Mouse (Mus musculus): ENCODE measurements around the gene Ppp1r14d. TPM values are rescaled to one million over a fixed set of nuclear protein-coding genes. Genes with fewer than 3 reads are reported as not detected.

The Ppp1r14d gene
- polyA plus RNA-seq, 1 experiment from 2014 or later, result 3.9 TPM

GRCm38 (mm10) chr2:119190969-119191368, 38.7 kb downstream of the Ppp1r14d start:
- 80% methylated on average over 5 of the region's 5 CpGs for WGBS
- no peak overlapping the region for H3K4me3 ChIP-seq (ENCODE audit: low read depth, low read length)

DNA sequence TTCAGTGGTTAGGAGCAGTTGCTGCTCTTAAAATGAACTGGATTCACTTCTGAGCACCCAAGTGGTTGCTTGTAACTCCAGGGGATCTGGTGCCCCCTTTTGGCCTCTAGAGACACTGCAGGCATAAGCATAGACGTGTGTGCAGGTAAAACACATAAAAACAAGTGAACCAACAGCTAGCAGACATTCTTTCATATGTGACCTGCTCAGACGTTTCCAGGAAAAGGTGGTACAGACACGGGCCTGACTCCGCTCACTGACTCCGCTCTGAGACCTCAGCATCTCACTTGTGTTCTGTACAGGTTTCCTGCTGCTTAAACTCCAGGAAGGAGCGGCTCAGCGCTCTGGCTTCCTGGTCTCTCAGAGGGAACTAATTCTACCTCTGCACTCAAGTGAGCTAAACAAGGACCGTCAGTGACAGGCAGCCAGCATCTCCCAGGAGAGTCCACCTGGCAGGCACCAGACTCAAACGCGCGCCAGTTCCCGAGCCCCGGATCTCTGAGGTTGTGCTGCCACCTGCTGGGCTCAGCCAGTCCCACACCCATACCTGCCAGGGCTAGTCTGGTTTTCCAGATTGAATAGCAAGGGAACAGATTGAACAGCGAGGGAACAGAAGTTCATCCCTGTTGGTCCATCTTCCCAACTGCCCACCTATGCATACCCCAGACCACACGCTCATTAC, 40.5 kb downstream of the Ppp1r14d start:
- no peak overlapping the region for H3K9ac ChIP-seq (ENCODE audit: low read length)

More at GRCm38 (mm10) chr2:119190969-119191368, 38.7 kb downstream of the Ppp1r14d start:
- no peak overlapping the region for H3K4me2 ChIP-seq (ENCODE audit: low read length)
- ATAC-seq (replicated peaks; ENCODE audit: low FRiP score, low TSS enrichment, low read depth), result no peak
- peaks cover 3% of the 10 kb centered on the region; the same call in 1 of the 2 replicates for H3K4me1 ChIP-seq (replicated peaks; ENCODE audit: control insufficient read depth, insufficient read depth, low read length)
- no peak overlapping the region for H3K27ac ChIP-seq (ENCODE audit: low read depth)
- no peak overlapping the region for H3K9ac ChIP-seq (ENCODE audit: low read length)
- no peaks in the 10 kb centered on the region for H3K36me3 ChIP-seq (ENCODE audit: control insufficient read depth, insufficient read depth, low read length)
- H3K9me3 ChIP-seq (ENCODE audit: control insufficient read depth, low read length), result no peaks in the 10 kb centered on the region
- no peaks in the 10 kb centered on the region for H3K27me3 ChIP-seq (replicated peaks; ENCODE audit: control insufficient read depth, insufficient read depth, low read length)
- no peak for DNase-seq (ENCODE audit: low spot score)

DNA sequence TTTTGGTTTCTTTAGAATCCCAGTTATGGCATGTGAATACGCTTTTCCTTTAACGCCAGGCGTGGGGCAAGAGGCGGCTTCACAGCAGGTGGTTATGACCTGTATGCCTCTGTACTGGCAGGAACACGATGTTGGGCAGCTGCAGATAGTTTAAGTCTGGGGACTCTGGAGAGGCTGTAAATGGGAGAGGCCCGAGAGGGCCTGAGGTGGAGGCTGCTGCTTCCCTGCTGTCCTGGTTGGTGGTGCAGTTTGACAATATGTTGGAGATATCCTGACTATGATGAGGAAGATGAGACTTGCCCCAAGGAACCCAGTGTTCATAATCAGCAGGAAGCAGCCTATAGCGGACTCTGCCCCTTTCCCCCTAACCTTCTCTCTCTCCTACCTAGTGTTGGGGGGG, 46.8 kb downstream of the Ppp1r14d start:
- Histone ChIP-seq H3K4me3 (ENCODE audit: low read depth, low read length) (no peak overlapping the region), H3K27me3 (replicated peaks; ENCODE audit: control insufficient read depth, insufficient read depth, low read length) (no peaks in the 10 kb centered on the region), H3K27ac (ENCODE audit: low read depth) (no peak overlapping the region), H3K4me2 (ENCODE audit: low read length) (no peak overlapping the region), H3K4me1 (replicated peaks; ENCODE audit: control insufficient read depth, insufficient read depth, low read length) (no peaks in the 10 kb centered on the region), H3K9ac (ENCODE audit: low read length) (no peak overlapping the region), H3K9me3 (ENCODE audit: control insufficient read depth, low read length) (no peaks in the 10 kb centered on the region), H3K36me3 (ENCODE audit: control insufficient read depth, insufficient read depth, low read length) (peaks cover 39% of the 10 kb centered on the region)
- DNase-seq (ENCODE audit: low spot score) (no peak), ATAC-seq (replicated peaks; ENCODE audit: low FRiP score, low TSS enrichment, low read depth) (no peak)
- 86% methylated on average over 7 of the region's 7 CpGs for WGBS

More for the DNA sequence above, 40.5 kb downstream of the Ppp1r14d start:
- Histone ChIP-seq H3K4me1 (replicated peaks; ENCODE audit: control insufficient read depth, insufficient read depth, low read length) (peaks cover 3% of the 10 kb centered on the region; the same call in 1 of the 2 replicates), H3K36me3 (ENCODE audit: control insufficient read depth, insufficient read depth, low read length) (peaks cover 6% of the 10 kb centered on the region), H3K4me3 (ENCODE audit: low read depth, low read length) (peak overlapping the region; percentile 23), H3K27ac (ENCODE audit: low read depth) (no peak overlapping the region), H3K27me3 (replicated peaks; ENCODE audit: control insufficient read depth, insufficient read depth, low read length) (no peaks in the 10 kb centered on the region), H3K4me2 (ENCODE audit: low read length) (peak overlapping the region; percentile 63), H3K9me3 (ENCODE audit: control insufficient read depth, low read length) (no peaks in the 10 kb centered on the region)
- WGBS, result 6% methylated on average over 15 of the region's 15 CpGs
- DNase-seq (ENCODE audit: low spot score), result peak; percentile 98
- peak; percentile 84 for ATAC-seq (replicated peaks; ENCODE audit: low FRiP score, low TSS enrichment, low read depth)

DNA sequence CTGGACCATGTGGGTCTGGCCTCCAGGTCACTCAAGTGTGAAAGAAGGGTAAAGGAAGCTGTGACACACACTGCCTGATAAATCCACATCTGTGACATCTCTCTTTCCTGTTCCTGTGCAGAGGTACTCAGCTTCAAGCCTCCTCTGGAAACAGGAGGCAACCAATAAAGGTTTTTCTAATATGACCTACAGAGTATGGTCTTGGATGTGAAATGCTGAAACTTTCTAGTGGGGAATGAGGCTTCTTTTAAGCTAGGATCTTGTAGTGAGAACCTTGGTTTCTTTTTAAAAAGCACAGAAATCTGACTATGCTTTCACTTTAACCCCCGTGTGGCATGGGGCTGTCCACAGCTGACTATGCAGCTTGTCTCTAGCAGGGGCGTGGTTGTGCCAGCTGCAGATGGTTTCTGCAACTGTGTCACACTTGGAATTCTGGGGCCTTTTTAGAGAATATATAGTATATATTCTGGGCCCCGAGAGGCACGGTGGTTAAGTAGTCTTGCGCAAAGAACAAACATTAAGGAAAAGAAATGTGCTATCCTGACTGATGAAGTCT, 52.2 kb downstream of the Ppp1r14d start:
- ATAC-seq (replicated peaks; ENCODE audit: low FRiP score, low TSS enrichment, low read depth) (no peak), DNase-seq (ENCODE audit: low spot score) (no peak)
- Histone ChIP-seq H3K9ac (ENCODE audit: low read length) (no peak overlapping the region), H3K4me3 (ENCODE audit: low read depth, low read length) (no peak overlapping the region), H3K4me1 (replicated peaks; ENCODE audit: control insufficient read depth, insufficient read depth, low read length) (peaks cover 13% of the 10 kb centered on the region), H3K27ac (ENCODE audit: low read depth) (no peak overlapping the region), H3K4me2 (ENCODE audit: low read length) (no peak overlapping the region), H3K9me3 (ENCODE audit: control insufficient read depth, low read length) (no peaks in the 10 kb centered on the region), H3K27me3 (replicated peaks; ENCODE audit: control insufficient read depth, insufficient read depth, low read length) (no peaks in the 10 kb centered on the region), H3K36me3 (ENCODE audit: control insufficient read depth, insufficient read depth, low read length) (peaks cover 31% of the 10 kb centered on the region)
- 87% methylated on average over 5 of the region's 5 CpGs for WGBS

- Histone ChIP-seq H3K27ac (ENCODE audit: low read depth) (no peak overlapping the region), H3K9me3 (ENCODE audit: control insufficient read depth, low read length) (no peaks in the 10 kb centered on the region), H3K4me3 (ENCODE audit: low read depth, low read length) (no peak overlapping the region), H3K4me1 (replicated peaks; ENCODE audit: control insufficient read depth, insufficient read depth, low read length) (peaks cover 13% of the 10 kb centered on the region), H3K9ac (ENCODE audit: low read length) (no peak overlapping the region), H3K27me3 (replicated peaks; ENCODE audit: control insufficient read depth, insufficient read depth, low read length) (no peaks in the 10 kb centered on the region), H3K4me2 (ENCODE audit: low read length) (no peak overlapping the region), H3K36me3 (ENCODE audit: control insufficient read depth, insufficient read depth, low read length) (peaks cover 31% of the 10 kb centered on the region)
- WGBS, result 57% methylated on average over 3 of the region's 3 CpGs
- ATAC-seq (replicated peaks; ENCODE audit: low FRiP score, low TSS enrichment, low read depth), result no peak
- DNase-seq (ENCODE audit: low spot score), result no peak
Measured at GRCm38 (mm10) chr2:119176761-119177160, 52.9 kb downstream of the Ppp1r14d start.

DNA sequence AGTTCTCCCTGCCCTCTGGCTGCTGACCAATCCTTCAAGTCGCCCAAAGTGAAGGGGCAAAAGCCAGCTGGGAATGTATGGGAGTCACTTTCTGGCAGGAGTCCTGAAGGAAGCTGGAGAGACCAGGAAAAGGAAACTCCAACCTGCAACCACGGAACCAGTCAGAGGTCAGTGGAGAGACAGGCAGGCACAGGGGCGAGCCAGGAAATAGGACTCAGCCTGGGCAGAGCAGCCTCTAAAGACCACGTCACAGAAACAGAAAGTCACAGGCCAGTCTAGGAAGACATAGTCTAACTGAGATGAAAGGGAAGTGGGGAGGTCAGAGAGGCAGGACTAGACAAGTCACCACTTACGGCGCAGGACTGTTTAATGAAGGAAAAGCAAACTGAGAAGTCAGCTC, 54.1 kb downstream of the Ppp1r14d start:
- Histone ChIP-seq H3K4me2 (ENCODE audit: low read length) (no peak overlapping the region), H3K9ac (ENCODE audit: low read length) (no peak overlapping the region), H3K27ac (ENCODE audit: low read depth) (no peak overlapping the region), H3K9me3 (ENCODE audit: control insufficient read depth, low read length) (no peaks in the 10 kb centered on the region), H3K4me3 (ENCODE audit: low read depth, low read length) (no peak overlapping the region), H3K4me1 (replicated peaks; ENCODE audit: control insufficient read depth, insufficient read depth, low read length) (peaks cover 13% of the 10 kb centered on the region), H3K27me3 (replicated peaks; ENCODE audit: control insufficient read depth, insufficient read depth, low read length) (no peaks in the 10 kb centered on the region), H3K36me3 (ENCODE audit: control insufficient read depth, insufficient read depth, low read length) (peaks cover 27% of the 10 kb centered on the region)
- DNase-seq (ENCODE audit: low spot score) (no peak), ATAC-seq (replicated peaks; ENCODE audit: low FRiP score, low TSS enrichment, low read depth) (no peak)
- WGBS, result 63% methylated on average over 6 of the region's 6 CpGs

- DNase-seq (ENCODE audit: low spot score) (no peak), ATAC-seq (replicated peaks; ENCODE audit: low FRiP score, low TSS enrichment, low read depth) (no peak)
- Histone ChIP-seq H3K27me3 (replicated peaks; ENCODE audit: control insufficient read depth, insufficient read depth, low read length) (no peaks in the 10 kb centered on the region), H3K4me2 (ENCODE audit: low read length) (no peak overlapping the region), H3K9ac (ENCODE audit: low read length) (no peak overlapping the region), H3K4me3 (ENCODE audit: low read depth, low read length) (no peak overlapping the region), H3K36me3 (ENCODE audit: control insufficient read depth, insufficient read depth, low read length) (peaks cover 19% of the 10 kb centered on the region), H3K9me3 (ENCODE audit: control insufficient read depth, low read length) (no peaks in the 10 kb centered on the region), H3K4me1 (replicated peaks; ENCODE audit: control insufficient read depth, insufficient read depth, low read length) (peaks cover 13% of the 10 kb centered on the region), H3K27ac (ENCODE audit: low read depth) (no peak overlapping the region)
- WGBS, result 63% methylated on average over 14 of the region's 14 CpGs
Measured at GRCm38 (mm10) chr2:119174866-119175265, 54.8 kb downstream of the Ppp1r14d start.

DNA sequence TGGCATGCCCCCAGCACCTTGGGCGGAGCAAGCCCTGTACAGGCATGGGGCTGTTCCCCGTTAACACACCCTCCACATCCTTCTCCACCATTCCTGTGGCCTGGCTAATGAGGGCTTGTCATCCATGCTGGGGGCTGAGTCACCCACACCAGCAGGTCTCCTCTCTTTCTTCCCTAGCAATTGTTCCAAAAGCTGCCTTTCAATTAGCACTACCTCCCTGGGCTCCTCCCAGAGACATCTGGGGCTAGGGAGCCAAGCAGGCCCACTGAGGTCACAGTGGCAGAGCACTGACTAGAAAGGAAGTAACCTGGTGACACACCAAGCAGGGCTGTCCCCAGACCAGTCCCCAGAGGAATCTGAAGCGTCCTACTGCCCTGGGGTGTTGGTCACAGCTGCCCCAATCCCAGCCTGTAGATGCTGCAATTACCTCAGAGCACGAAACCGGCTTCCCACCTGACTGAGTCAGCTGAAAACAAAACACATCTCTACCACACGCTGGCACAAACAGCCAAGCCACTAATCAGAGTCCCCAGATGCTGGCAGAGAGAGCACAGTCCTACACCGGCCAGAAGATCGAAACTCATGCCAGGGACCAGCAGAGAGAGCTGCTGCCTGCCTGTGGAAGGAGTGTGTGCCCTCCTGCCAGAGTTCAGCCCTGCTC, 55.6 kb downstream of the Ppp1r14d start, which contains the start of gene Gm14137:
Gm14137 (plus strand) TSS at position 519 of the 661 bp plus-strand sequence.
- Histone ChIP-seq H3K9me3 (ENCODE audit: control insufficient read depth, low read length) (no peaks in the 10 kb centered on the region), H3K27me3 (replicated peaks; ENCODE audit: control insufficient read depth, insufficient read depth, low read length) (no peaks in the 10 kb centered on the region), H3K36me3 (ENCODE audit: control insufficient read depth, insufficient read depth, low read length) (peaks cover 12% of the 10 kb centered on the region; the same call in 1 of the 2 replicates), H3K4me2 (ENCODE audit: low read length) (peak within 1 kb of the TSS; percentile 38), H3K4me1 (replicated peaks; ENCODE audit: control insufficient read depth, insufficient read depth, low read length) (peaks cover 13% of the 10 kb centered on the region), H3K27ac (ENCODE audit: low read depth) (no peak within 1 kb of the TSS), H3K4me3 (ENCODE audit: low read depth, low read length) (no peak within 1 kb of the TSS), H3K9ac (ENCODE audit: low read length) (no peak within 1 kb of the TSS; the same call in 1 of the 2 replicates)
- DNase-seq (ENCODE audit: low spot score) (no peak), ATAC-seq (replicated peaks; ENCODE audit: low FRiP score, low TSS enrichment, low read depth) (no peak)
- WGBS, result 63% methylated on average over 8 of the region's 8 CpGs
